Mouse (Mus musculus): Measurements from ENCODE around the gene Hist1h2bk.

Gene Hist1h2bk

GRCm38 (mm10) chr13:22009642-22010041 lies 26.0 kb upstream of the Hist1h2bk start, which contains the start of gene Prss16:
Gene Prss16, minus strand, starts transcription at chr13:22009742.
- no peak for ATAC-seq (ENCODE audit: insufficient number of reproducible peaks, low FRiP score, low TSS enrichment)

- ATAC-seq (ENCODE audit: insufficient number of reproducible peaks, low FRiP score, low TSS enrichment) = no peak
Measured at GRCm38 (mm10) chr13:22013716-22014115, 22.0 kb upstream of the Hist1h2bk start.

GRCm38 (mm10) chr13:22014411-22014845 lies 21.2 kb upstream of the Hist1h2bk start:
- ATAC-seq (ENCODE audit: insufficient number of reproducible peaks, low FRiP score, low TSS enrichment) = no peak

GRCm38 (mm10) chr13:22015479-22016450 lies 19.9 kb upstream of the Hist1h2bk start:
- ATAC-seq (ENCODE audit: insufficient number of reproducible peaks, low FRiP score, low TSS enrichment) = no peak

- ATAC-seq (ENCODE audit: insufficient number of reproducible peaks, low FRiP score, low TSS enrichment) = no peak
Measured at GRCm38 (mm10) chr13:22019934-22020835, 15.5 kb upstream of the Hist1h2bk start.

- ATAC-seq (ENCODE audit: insufficient number of reproducible peaks, low FRiP score, low TSS enrichment) = no peak
Measured at GRCm38 (mm10) chr13:22020901-22021339, 14.8 kb upstream of the Hist1h2bk start.

GRCm38 (mm10) chr13:22021581-22021980 lies 14.1 kb upstream of the Hist1h2bk start:
- no peak for ATAC-seq (ENCODE audit: insufficient number of reproducible peaks, low FRiP score, low TSS enrichment)

- ATAC-seq (ENCODE audit: insufficient number of reproducible peaks, low FRiP score, low TSS enrichment) = no peak
Measured at GRCm38 (mm10) chr13:22022241-22022640, 13.4 kb upstream of the Hist1h2bk start.

- ATAC-seq (ENCODE audit: insufficient number of reproducible peaks, low FRiP score, low TSS enrichment) = no peak
Measured at GRCm38 (mm10) chr13:22026058-22027031, 9.3 kb upstream of the Hist1h2bk start.

- ATAC-seq (ENCODE audit: insufficient number of reproducible peaks, low FRiP score, low TSS enrichment) = peak; percentile 88
Measured at GRCm38 (mm10) chr13:22028673-22029460, 6.8 kb upstream of the Hist1h2bk start.

GRCm38 (mm10) chr13:22029928-22030327 lies 5.7 kb upstream of the Hist1h2bk start:
- ATAC-seq (ENCODE audit: insufficient number of reproducible peaks, low FRiP score, low TSS enrichment) = no peak

GRCm38 (mm10) chr13:22030493-22030892 lies 5.2 kb upstream of the Hist1h2bk start:
- no peak for ATAC-seq (ENCODE audit: insufficient number of reproducible peaks, low FRiP score, low TSS enrichment)

- ATAC-seq (ENCODE audit: insufficient number of reproducible peaks, low FRiP score, low TSS enrichment) = no peak
Measured at GRCm38 (mm10) chr13:22033741-22034442, 1.8 kb upstream of the Hist1h2bk start.

GRCm38 (mm10) chr13:22034443-22035266 lies 1.0 kb upstream of the Hist1h2bk start:
- no peak for ATAC-seq (ENCODE audit: insufficient number of reproducible peaks, low FRiP score, low TSS enrichment)

- no peak for ATAC-seq (ENCODE audit: insufficient number of reproducible peaks, low FRiP score, low TSS enrichment)
Measured at GRCm38 (mm10) chr13:22036149-22036956, 683 bp downstream of the Hist1h2bk start.

- no peak for ATAC-seq (ENCODE audit: insufficient number of reproducible peaks, low FRiP score, low TSS enrichment)
Measured at GRCm38 (mm10) chr13:22036986-22037385, 1.3 kb downstream of the Hist1h2bk start.

GRCm38 (mm10) chr13:22037415-22037814 lies 1.7 kb downstream of the Hist1h2bk start:
- ATAC-seq (ENCODE audit: insufficient number of reproducible peaks, low FRiP score, low TSS enrichment) = no peak
